Mouse (Mus musculus) small intestine, adult 2 months (tissue): ENCODE data around the gene Cmah.

Experiments used
- CTCF ChIP-seq: fragments of 200-500 bp; IDR thresholded peaks from 2 replicates; pipeline ENCODE4 v1.5.1; 2012; ENCODE audit warnings: low read depth, mild to moderate bottlenecking, control low read depth, inconsistent platforms, low read length, moderate library complexity, mixed read lengths; ENCODE audit not compliant: insufficient replicate concordance, insufficient read length; ENCODE audit errors: extremely low read depth
- POLR2A ChIP-seq: fragments of 200-500 bp; IDR thresholded peaks from 2 replicates; pipeline ENCODE4 v1.6.1; 2012; ENCODE audit warnings: low read depth, mild to moderate bottlenecking, control low read depth, inconsistent platforms, low read length, moderate library complexity

DNA sequence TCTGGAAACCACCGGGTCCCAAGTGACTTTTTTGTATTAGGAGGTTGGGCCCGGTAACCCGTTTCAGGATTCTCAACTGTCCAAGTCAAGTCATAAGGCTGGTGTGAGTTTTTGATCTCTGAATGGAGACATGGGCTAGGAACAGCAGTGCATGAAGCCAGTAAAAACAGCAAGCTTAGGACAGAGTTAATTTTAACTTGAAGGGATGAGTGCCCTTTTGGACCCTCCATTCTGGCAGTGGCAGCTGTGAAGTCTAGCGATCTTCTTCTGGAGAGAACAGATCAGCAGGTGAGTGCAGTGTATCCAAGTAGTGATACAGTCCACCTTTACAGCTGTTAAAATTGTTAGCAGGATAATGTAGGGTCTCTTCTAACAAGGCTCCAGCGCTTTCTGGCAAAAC lies at the start of gene Cmah:
- TF ChIP-seq CTCF (no peak), POLR2A (no peak)
